Mouse (Mus musculus): ENCODE data around the gene Coro7. TPM values are rescaled to one million over a fixed set of nuclear protein-coding genes. Genes with fewer than 3 reads are reported as not detected.

The Coro7 gene
- polyA plus RNA-seq, 1 experiment: 237 TPM

GRCm38 (mm10) chr16:4701211-4701610 is 21.6 kb upstream of the Coro7 start:
- no peak for TF ChIP-seq GATA1 (IDR thresholded peaks at IDR 0.05; ENCODE audit: low read length)

- no peak for TF ChIP-seq GATA1 (IDR thresholded peaks at IDR 0.05; ENCODE audit: low read length)
These were observed 4.8 kb upstream of the Coro7 start for GRCm38 (mm10) chr16:4684457-4684791.

- no peak for TF ChIP-seq GATA1 (IDR thresholded peaks at IDR 0.05; ENCODE audit: low read length)
These were observed 4.2 kb upstream of the Coro7 start for GRCm38 (mm10) chr16:4683581-4684456.

GRCm38 (mm10) chr16:4683193-4683580 is 3.6 kb upstream of the Coro7 start:
- no peak for TF ChIP-seq GATA1 (IDR thresholded peaks at IDR 0.05; ENCODE audit: low read length)

- TF ChIP-seq GATA1 (IDR thresholded peaks at IDR 0.05; ENCODE audit: low read length): no peak
These were observed 3.1 kb upstream of the Coro7 start for GRCm38 (mm10) chr16:4682628-4683179.

GRCm38 (mm10) chr16:4678080-4678479 is 1.5 kb downstream of the Coro7 start:
- no peak for TF ChIP-seq GATA1 (IDR thresholded peaks at IDR 0.05; ENCODE audit: low read length)

GRCm38 (mm10) chr16:4676836-4677235 is 2.7 kb downstream of the Coro7 start:
- TF ChIP-seq GATA1 (IDR thresholded peaks at IDR 0.05; ENCODE audit: low read length): no peak

- TF ChIP-seq GATA1 (IDR thresholded peaks at IDR 0.05; ENCODE audit: low read length): no peak
These were observed 5.5 kb downstream of the Coro7 start for GRCm38 (mm10) chr16:4674091-4674490.

GRCm38 (mm10) chr16:4670317-4670716 is 9.3 kb downstream of the Coro7 start:
- TF ChIP-seq GATA1 (IDR thresholded peaks at IDR 0.05; ENCODE audit: low read length): no peak

GRCm38 (mm10) chr16:4667190-4667808 is 12.3 kb downstream of the Coro7 start:
- TF ChIP-seq GATA1 (IDR thresholded peaks at IDR 0.05; ENCODE audit: low read length): no peak

- TF ChIP-seq GATA1 (IDR thresholded peaks at IDR 0.05; ENCODE audit: low read length): no peak
These were observed 13.9 kb downstream of the Coro7 start for GRCm38 (mm10) chr16:4665726-4666125.

GRCm38 (mm10) chr16:4663806-4664205 is 15.8 kb downstream of the Coro7 start:
- TF ChIP-seq GATA1 (IDR thresholded peaks at IDR 0.05; ENCODE audit: low read length): no peak

- no peak for TF ChIP-seq GATA1 (IDR thresholded peaks at IDR 0.05; ENCODE audit: low read length)
These were observed 18.0 kb downstream of the Coro7 start for GRCm38 (mm10) chr16:4661605-4662004.

GRCm38 (mm10) chr16:4659326-4659725 is 20.3 kb downstream of the Coro7 start:
- TF ChIP-seq GATA1 (IDR thresholded peaks at IDR 0.05; ENCODE audit: low read length): no peak

GRCm38 (mm10) chr16:4658781-4659245 is 20.8 kb downstream of the Coro7 start:
- no peak for TF ChIP-seq GATA1 (IDR thresholded peaks at IDR 0.05; ENCODE audit: low read length)

GRCm38 (mm10) chr16:4656571-4657081 is 23.0 kb downstream of the Coro7 start:
- no peak for TF ChIP-seq GATA1 (IDR thresholded peaks at IDR 0.05; ENCODE audit: low read length)
